Mouse (Mus musculus): ENCODE measurements at regions not wholly inside any gene's neighbourhood (a gene's known extent, or its start where the extent isn't known, plus 50 kb on each side); places are given as distances from the start of the nearest gene placed in this dataset.

DNA sequence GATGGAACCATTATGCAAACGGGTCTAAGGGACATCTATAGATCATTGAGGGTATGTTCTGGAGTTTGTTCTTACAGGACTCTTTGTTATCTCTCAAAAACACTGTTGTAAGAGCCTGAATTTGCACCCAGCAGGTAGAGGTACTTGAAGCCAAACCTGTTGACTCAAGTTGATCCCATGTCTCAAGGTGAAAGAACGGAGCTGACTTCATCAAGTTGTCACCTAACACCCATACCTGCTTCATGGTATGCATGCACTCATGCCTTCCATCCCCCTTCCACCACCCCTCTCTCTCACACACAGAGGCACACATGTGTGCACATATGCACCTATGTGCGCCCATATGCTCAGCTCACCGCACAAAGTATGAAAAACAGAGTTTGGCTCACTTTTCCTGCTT, 189.0 kb downstream of the Ttll7 start:
- H3K9me3 ChIP-seq (ENCODE audit: control insufficient read depth, insufficient read depth, low read depth, low read length) = no peaks in the 10 kb centered on the region
- H3K9ac ChIP-seq (ENCODE audit: insufficient read depth, low read depth, low read length, poor library complexity, severe bottlenecking) = no peak overlapping the region
- in situ Hi-C loops (cut with MboI; ENCODE audit: low sequenced_read_pairs in 2 of 2, unreplicated experiment in 2 of 2) = no loop called here

DNA sequence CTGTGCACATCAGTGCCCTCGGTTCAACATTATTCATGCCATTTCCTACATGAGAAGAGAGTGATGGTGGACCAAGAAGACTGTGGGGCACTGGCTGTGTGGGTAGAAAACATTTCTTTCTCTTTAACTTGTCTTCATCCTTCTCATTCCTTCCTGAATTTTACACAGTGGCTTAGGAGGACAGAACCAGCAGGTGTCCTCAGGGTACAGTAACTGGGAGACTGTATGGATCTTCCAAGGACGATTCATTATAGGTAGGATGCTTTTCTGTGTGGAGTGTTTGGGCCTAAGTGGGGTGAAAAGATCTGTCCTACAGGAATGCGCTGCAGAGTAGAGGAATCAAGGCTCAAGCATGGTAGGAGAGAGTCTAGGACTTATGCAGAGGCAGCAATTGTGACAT, 190.7 kb downstream of the Ttll7 start:
- H3K4me3 ChIP-seq (ENCODE audit: insufficient read depth in 1 of 2, low read depth in 1 of 2, low read length in 2 of 2, poor library complexity in 1 of 2, severe bottlenecking in 1 of 2) = no peak overlapping the region
- no peak for DNase-seq (ENCODE audit: low read depth, low spot score)
- no peaks in the 10 kb centered on the region for H3K4me1 ChIP-seq (ENCODE audit: control insufficient read depth in 2 of 2, insufficient read depth in 2 of 2, low read length in 2 of 2, poor library complexity in 1 of 2)
- H3K27ac ChIP-seq (ENCODE audit: insufficient read depth, low read depth, low read length, poor library complexity, severe bottlenecking) = no peak overlapping the region
- in situ Hi-C loops (cut with MboI; ENCODE audit: low sequenced_read_pairs in 2 of 2, unreplicated experiment in 2 of 2) = no loop called here
- H3K9ac ChIP-seq (ENCODE audit: insufficient read depth, low read depth, low read length, poor library complexity, severe bottlenecking) = no peak overlapping the region
- no peaks in the 10 kb centered on the region for H3K36me3 ChIP-seq (ENCODE audit: control insufficient read depth, insufficient read depth, low read length, poor library complexity, severe bottlenecking)
- H3K9me3 ChIP-seq (ENCODE audit: control insufficient read depth, insufficient read depth, low read depth, low read length) = no peaks in the 10 kb centered on the region
- TF ChIP-seq HCFC1 (IDR thresholded peaks at IDR 0.05; ENCODE audit: borderline replicate concordance, insufficient read depth, low read length) (no peak), CHD2 (IDR thresholded peaks at IDR 0.05; ENCODE audit: low read depth, low read length) (no peak), ZC3H11A (IDR thresholded peaks at IDR 0.05; ENCODE audit: borderline replicate concordance, low read depth, low read length) (no peak), ZNF384 (IDR thresholded peaks at IDR 0.05; ENCODE audit: low read depth, low read length) (no peak), MAFK (IDR thresholded peaks at IDR 0.05; ENCODE audit: insufficient read depth, low read depth, low read length) (no peak)

More for the DNA sequence above, 189.0 kb downstream of the Ttll7 start:
- H3K4me3 ChIP-seq (ENCODE audit: insufficient read depth in 1 of 2, low read depth in 1 of 2, low read length in 2 of 2, poor library complexity in 1 of 2, severe bottlenecking in 1 of 2) = no peak overlapping the region
- H3K27ac ChIP-seq (ENCODE audit: insufficient read depth, low read depth, low read length, poor library complexity, severe bottlenecking) = no peak overlapping the region
- no peaks in the 10 kb centered on the region for H3K4me1 ChIP-seq (ENCODE audit: control insufficient read depth in 2 of 2, insufficient read depth in 2 of 2, low read length in 2 of 2, poor library complexity in 1 of 2)
- no peaks in the 10 kb centered on the region for H3K36me3 ChIP-seq (ENCODE audit: control insufficient read depth, insufficient read depth, low read length, poor library complexity, severe bottlenecking)
- no peak for TF ChIP-seq ZNF384 (IDR thresholded peaks at IDR 0.05; ENCODE audit: low read depth, low read length)
- no peak for TF ChIP-seq MAFK (IDR thresholded peaks at IDR 0.05; ENCODE audit: insufficient read depth, low read depth, low read length)
- no peak for TF ChIP-seq HCFC1 (IDR thresholded peaks at IDR 0.05; ENCODE audit: borderline replicate concordance, insufficient read depth, low read length)
- no peak for TF ChIP-seq CHD2 (IDR thresholded peaks at IDR 0.05; ENCODE audit: low read depth, low read length)
- TF ChIP-seq ZC3H11A (IDR thresholded peaks at IDR 0.05; ENCODE audit: borderline replicate concordance, low read depth, low read length) = no peak
- no peak for DNase-seq (ENCODE audit: low read depth, low spot score)

DNA sequence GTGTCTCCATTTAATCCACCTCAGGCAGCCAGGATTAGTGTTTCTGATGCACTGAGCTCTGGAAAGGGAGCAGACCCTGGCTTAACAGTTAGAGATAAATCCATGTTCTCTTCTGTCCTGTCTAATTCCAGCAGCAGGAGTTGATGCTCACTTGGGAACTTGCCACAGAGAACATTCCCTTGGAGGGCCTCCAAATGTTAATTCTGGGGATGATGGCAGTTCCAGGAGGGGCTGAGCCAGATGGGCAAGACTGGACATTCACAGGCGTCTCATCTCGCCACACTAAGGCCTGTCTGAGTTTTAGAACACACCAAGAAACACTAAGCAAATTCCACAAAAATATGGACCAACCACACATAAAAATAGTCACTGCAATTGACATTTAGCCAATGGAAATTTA, 194.5 kb downstream of the Ttll7 start:
- no peak for TF ChIP-seq HCFC1 (IDR thresholded peaks at IDR 0.05; ENCODE audit: borderline replicate concordance, insufficient read depth, low read length)
- no peak for TF ChIP-seq ZC3H11A (IDR thresholded peaks at IDR 0.05; ENCODE audit: borderline replicate concordance, low read depth, low read length)
- no peak for TF ChIP-seq ZNF384 (IDR thresholded peaks at IDR 0.05; ENCODE audit: low read depth, low read length)
- TF ChIP-seq CHD2 (IDR thresholded peaks at IDR 0.05; ENCODE audit: low read depth, low read length) = no peak
- TF ChIP-seq MAFK (IDR thresholded peaks at IDR 0.05; ENCODE audit: insufficient read depth, low read depth, low read length) = no peak
- H3K4me1 ChIP-seq (ENCODE audit: control insufficient read depth in 2 of 2, insufficient read depth in 2 of 2, low read length in 2 of 2, poor library complexity in 1 of 2) = no peaks in the 10 kb centered on the region
- in situ Hi-C loops (cut with MboI; ENCODE audit: low sequenced_read_pairs in 2 of 2, unreplicated experiment in 2 of 2) = no loop called here
- H3K27ac ChIP-seq (ENCODE audit: insufficient read depth, low read depth, low read length, poor library complexity, severe bottlenecking) = no peak overlapping the region
- no peaks in the 10 kb centered on the region for H3K36me3 ChIP-seq (ENCODE audit: control insufficient read depth, insufficient read depth, low read length, poor library complexity, severe bottlenecking)
- H3K9me3 ChIP-seq (ENCODE audit: control insufficient read depth, insufficient read depth, low read depth, low read length) = no peaks in the 10 kb centered on the region
- H3K9ac ChIP-seq (ENCODE audit: insufficient read depth, low read depth, low read length, poor library complexity, severe bottlenecking) = no peak overlapping the region
- no peak for DNase-seq (ENCODE audit: low read depth, low spot score)
- H3K4me3 ChIP-seq (ENCODE audit: insufficient read depth in 1 of 2, low read depth in 1 of 2, low read length in 2 of 2, poor library complexity in 1 of 2, severe bottlenecking in 1 of 2) = no peak overlapping the region

DNA sequence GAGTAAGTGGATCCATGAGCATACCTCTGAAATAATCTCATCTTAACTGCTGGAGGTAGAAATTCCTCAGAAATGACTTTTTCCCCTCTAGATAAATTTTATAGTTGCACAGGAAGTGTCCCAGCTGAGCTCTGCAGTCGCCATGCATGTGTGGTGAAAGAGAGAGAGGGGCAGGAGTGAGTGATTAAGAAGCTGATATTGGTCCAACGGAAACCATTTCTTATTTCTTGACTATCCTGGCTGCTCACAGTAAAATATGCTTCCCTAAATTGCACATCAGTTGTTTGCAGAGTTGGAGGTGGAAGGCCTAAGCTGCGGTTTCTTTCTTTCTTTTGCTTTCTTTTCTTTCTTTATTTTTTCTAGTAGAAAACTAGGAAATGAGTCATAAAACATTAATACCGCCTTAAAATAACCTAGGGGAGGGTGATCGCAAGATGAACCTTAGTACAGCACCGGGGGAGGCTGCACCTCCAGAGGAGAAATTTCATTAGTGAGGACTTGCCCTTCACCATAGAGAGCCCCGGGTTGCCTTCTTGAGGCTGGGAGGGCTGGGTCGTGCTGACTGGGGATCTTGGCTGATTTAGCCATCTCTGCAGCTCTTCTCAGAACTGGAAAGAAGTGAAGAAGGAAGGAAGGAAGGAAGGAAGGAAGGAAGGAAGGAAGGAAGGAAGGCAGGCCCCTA, 202.1 kb downstream of the Ttll7 start:
- Histone ChIP-seq H3K9ac (ENCODE audit: insufficient read depth, low read depth, low read length, poor library complexity, severe bottlenecking) (no peak overlapping the region), H3K27ac (ENCODE audit: insufficient read depth, low read depth, low read length, poor library complexity, severe bottlenecking) (no peak overlapping the region), H3K4me1 (ENCODE audit: control insufficient read depth in 2 of 2, insufficient read depth in 2 of 2, low read length in 2 of 2, poor library complexity in 1 of 2) (no peaks in the 10 kb centered on the region), H3K36me3 (ENCODE audit: control insufficient read depth, insufficient read depth, low read length, poor library complexity, severe bottlenecking) (no peaks in the 10 kb centered on the region), H3K9me3 (ENCODE audit: control insufficient read depth, insufficient read depth, low read depth, low read length) (no peaks in the 10 kb centered on the region), H3K4me3 (ENCODE audit: insufficient read depth in 1 of 2, low read depth in 1 of 2, low read length in 2 of 2, poor library complexity in 1 of 2, severe bottlenecking in 1 of 2) (no peak overlapping the region)
- no peak for DNase-seq (ENCODE audit: low read depth, low spot score)
- in situ Hi-C loops (cut with MboI; ENCODE audit: low sequenced_read_pairs in 2 of 2, unreplicated experiment in 2 of 2) = no loop called here
- TF ChIP-seq ZNF384 (IDR thresholded peaks at IDR 0.05; ENCODE audit: low read depth, low read length) = no peak
- no peak for TF ChIP-seq CHD2 (IDR thresholded peaks at IDR 0.05; ENCODE audit: low read depth, low read length)
- no peak for TF ChIP-seq HCFC1 (IDR thresholded peaks at IDR 0.05; ENCODE audit: borderline replicate concordance, insufficient read depth, low read length)
- TF ChIP-seq ZC3H11A (IDR thresholded peaks at IDR 0.05; ENCODE audit: borderline replicate concordance, low read depth, low read length) = no peak
- TF ChIP-seq MAFK (IDR thresholded peaks at IDR 0.05; ENCODE audit: insufficient read depth, low read depth, low read length) = no peak

All from ES-E14 (cell line).